Mouse (Mus musculus) bone marrow macrophage, adult 2 months (primary cell): ENCODE measurements around the gene Cnga4.

Source experiments
- CTCF ChIP-seq: IDR thresholded peaks from 2 replicates; pipeline ENCODE4 v1.5.1; 2012; ENCODE audit warnings: low read depth, mild to moderate bottlenecking, low read length, moderate library complexity
- POLR2A ChIP-seq: IDR thresholded peaks from 2 replicates; pipeline ENCODE4 v1.6.1; 2012; ENCODE audit warnings: mild to moderate bottlenecking, low read depth, low read length, borderline replicate concordance

GRCm38 (mm10) chr7:105426051-105426450, 21.7 kb downstream of the Cnga4 start:
- TF ChIP-seq CTCF (no peak), POLR2A (no peak)
